Mouse (Mus musculus) bone marrow macrophage, adult 2 months (primary cell): ENCODE measurements around the gene Nkain2.

Experiments
- CTCF ChIP-seq: IDR thresholded peaks from 2 replicates; pipeline ENCODE4 v1.5.1; 2012; ENCODE audit warnings: low read depth, mild to moderate bottlenecking, low read length, moderate library complexity
- POLR2A ChIP-seq: IDR thresholded peaks from 2 replicates; pipeline ENCODE4 v1.6.1; 2012; ENCODE audit warnings: mild to moderate bottlenecking, low read depth, low read length, borderline replicate concordance

- TF ChIP-seq POLR2A, result no peak
- TF ChIP-seq CTCF, result no peak
Observed at GRCm38 (mm10) chr10:32782732-32783359, 107.4 kb downstream of the Nkain2 start.
